Mouse (Mus musculus) left cerebral cortex, adult 8-10 months (tissue): ENCODE measurements around the gene Tlk1. TPM values are rescaled to one million over a fixed set of nuclear protein-coding genes. Genes with fewer than 3 reads are reported as not detected.

Source experiments
- DNase-seq, 2 experiments: peaks; one replicate each; pipeline ENCODE4 v3.0.0; 2022; ENCODE audit warnings: low spot score in 2 of 2
- total RNA-seq, 4 experiments: library from RNA; stranded (reverse); gene quantifications; 2 replicates each; pipeline ENCODE4 v1.2.4; 2022

Gene Tlk1
- 100 to 1,000 TPM in 1 of 4 experiments, 10 to 100 TPM in 3; 90.1 to 104 (median 97.0) TPM for total RNA-seq

DNA sequence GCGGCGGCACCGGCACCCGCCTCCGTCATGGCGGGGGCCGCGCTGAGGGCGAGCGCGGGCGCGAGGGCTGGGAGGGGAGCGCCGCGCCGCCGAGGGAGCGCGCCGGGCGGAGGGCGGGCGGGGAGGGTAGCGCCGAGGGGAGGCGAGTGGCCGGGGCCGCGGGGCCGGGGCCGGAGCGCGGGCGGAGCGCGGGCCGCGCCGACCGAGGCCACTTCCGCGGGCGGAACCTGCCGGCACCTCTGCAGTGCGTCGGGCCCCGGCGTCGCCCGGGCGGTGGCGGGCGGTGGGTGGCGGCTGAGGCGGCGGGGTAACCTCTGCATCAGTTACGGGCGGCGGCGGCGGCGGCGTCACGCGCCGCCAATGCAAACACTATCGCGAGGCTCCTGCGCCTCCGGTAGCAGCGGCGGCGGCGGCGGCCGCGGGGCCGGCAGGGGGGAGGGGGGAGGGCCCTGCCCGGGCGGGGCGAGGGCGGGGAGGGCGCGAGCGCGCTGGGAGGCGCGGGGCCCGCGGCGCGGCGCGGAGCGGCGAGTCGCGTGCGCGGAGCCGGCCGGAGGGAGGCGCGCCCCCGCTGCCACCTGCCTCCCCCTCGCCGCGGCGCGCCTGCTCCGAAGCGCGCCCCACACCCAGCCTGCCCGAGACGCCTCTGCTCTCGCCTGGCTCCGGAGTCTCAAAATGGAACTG is at the start of gene Tlk1:
TSS of gene Tlk1 (minus strand) at position 358 of the 681 bp plus-strand sequence.
- DNase-seq, result peak in 1 of 2 experiments; percentile 49

DNA sequence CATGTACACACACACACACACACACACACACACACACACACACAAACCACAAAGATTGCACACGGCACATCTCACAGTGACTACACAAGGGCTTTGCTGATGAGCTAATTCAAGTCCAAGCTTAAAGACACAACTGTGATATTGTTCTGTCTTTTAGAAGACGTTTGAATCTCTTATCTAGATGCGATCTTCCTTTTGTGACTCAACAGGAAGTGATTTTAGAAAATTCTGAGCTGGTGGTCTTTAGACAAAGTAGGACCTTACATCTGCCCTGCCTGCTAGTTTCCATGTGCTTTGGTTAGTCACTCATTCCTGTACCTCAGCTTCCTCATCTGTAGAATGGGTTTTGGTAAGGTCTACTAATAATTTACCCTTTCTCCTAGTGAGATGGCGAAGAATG is 49.6 kb upstream of the Tlk1 start:
- DNase-seq, result no peak

DNA sequence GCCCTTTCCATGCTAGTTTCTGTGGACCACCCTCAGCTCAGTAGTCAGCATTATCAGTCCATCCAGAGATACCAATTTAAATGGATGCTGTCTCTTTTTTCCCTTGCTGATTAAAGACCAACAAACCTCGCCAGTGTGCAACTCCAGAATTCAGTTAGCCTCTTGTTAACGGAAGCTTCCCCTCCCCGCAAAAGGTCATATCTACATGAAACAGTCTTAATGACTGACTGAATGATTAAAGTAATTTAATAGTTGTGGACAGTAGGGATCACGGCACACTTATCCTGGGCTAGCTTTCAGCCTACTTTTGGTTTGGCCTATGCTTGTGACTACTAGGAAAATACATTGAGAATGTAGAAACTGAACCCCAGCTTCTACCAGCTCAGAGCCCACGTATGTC is 47.6 kb upstream of the Tlk1 start:
- DNase-seq, result no peak

DNA sequence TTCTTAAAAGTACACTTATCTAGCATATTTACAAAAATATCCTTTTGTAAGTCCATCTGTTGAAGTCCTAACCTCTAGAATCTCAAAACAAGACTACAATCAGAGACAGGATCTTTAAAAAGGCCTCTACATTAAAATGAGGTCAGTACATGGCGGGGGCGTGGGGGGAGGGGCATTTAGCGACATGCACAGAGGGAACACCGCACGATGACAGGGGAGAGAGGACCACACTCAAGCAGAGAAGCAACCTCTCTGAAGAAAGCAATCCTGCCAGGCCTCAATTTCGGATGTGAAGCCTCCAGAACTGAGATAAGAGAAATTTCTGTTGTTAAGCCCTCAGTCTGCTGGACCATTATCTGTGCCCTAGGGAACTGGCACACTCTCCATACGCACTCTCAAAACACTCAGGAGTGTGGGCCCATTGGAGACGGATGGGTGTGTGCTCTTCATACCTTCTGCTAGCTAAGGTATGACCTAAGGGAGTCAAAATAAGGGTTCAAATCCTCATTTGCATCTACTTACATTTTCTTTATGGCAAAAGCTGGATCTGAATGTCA is 46.0 kb upstream of the Tlk1 start:
- DNase-seq, result no peak

DNA sequence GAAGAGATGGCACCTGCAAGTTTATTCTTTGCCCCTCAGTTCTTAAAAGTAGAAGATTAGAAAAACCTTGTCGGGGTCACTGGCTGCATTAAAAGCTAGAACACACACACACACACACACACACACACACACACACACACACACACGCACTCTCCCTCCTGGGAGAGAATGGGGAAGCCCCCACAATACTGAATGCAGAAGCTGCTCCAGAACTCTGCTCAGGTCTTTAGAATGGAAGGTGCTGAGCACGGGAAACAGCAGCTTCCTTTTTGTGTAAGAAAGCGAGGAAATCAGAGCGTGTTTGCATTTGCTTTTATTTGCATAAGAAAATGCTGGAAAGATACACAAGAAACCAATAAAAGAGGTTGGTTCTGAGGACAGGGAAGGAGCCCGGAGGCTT is 45.3 kb upstream of the Tlk1 start:
- no peak for DNase-seq

DNA sequence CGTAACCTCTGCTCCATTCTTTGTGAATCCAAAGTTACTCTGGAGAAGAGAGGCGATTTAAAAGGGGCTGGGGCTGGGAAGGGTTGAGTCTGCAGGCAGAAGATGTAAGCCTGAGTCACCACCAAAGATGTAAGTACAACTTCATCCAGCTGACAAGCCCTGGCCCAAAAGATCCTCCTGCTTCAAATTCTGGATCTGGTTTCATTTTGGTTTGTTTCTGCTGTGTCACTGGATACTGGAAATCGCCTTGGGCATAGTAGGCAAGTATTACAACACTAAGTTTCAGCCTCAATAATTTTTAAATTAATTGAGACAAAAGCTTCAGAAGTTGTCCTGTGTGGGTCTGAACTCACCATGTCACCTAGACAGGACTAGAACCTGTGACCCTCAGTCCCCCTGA is 43.6 kb upstream of the Tlk1 start:
- DNase-seq, result no peak

DNA sequence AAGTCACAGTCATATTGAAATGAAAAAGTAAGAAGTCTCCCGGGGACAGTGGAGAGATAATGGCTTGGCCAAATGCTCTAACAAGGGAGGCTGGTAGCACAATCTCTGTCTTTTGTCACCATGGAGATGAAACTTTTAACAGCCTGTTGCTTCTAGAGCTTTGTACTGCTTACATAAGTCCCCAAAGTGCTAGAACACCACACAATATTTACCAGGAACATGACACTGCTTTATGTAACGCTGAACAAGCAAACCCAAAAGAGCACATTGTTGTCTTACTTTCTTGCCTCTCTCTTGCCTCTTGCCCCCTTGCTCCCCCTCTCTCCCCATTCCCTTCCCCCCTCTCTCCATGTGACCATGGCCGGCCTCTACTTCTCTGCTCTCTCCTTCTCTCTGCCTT is 41.7 kb upstream of the Tlk1 start:
- no peak for DNase-seq

DNA sequence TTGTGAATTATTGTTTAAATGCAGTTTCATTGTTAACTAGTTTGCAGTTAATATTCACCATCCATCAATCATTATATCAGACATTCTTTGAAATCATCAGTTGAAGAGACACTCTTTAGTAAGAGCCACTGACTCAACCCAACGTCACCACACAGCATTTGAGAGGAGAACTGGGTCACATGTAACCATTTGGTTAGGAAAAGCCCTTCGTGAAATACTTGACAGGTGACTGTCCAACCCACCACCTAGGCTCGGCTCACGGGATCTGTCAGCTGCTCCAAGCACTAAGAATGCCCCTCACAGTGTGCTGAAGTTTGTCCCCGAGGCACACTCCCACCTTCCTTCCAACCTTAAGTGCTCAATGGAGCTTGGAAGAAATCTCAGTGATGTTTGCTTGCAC is 37.4 kb upstream of the Tlk1 start:
- no peak for DNase-seq

DNA sequence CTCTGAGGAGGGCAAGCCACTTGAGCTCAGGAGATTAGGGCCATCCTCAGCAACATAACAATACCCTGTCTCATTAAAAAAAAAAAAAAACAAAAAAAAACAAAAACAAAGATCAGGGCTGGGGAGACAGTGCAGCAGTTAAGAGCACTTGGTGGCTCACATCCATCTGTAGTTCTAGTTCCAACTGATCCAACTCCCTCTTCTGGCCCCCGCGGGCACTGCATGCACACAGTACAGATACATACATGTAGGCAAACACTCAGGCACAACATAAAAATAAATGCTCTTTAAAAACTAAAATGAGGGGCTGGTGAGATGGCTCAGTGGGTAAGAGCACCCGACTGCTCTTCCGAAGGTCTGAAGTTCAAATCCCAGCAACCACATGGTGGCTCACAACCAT is 34.2 kb upstream of the Tlk1 start:
- DNase-seq, result no peak

DNA sequence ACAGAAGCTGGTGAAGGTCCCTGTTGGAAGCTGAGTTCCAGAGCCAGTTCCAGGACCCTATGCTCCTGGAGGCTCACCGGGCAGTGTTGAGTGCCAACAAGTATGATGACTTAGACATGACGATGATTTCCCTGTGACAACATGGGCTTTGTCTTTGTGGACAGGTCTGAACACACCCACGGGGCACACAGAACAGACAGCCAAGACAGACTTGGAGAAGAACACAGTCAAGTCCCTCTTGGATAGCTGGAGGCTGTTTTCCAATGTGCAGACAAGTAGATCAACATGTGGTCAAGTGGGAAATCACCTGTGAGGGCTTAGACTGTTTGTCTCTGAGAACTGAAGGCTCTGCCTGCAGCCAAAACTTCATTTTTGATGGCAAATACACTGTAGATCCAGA is 31.4 kb upstream of the Tlk1 start:
- DNase-seq, result no peak

DNA sequence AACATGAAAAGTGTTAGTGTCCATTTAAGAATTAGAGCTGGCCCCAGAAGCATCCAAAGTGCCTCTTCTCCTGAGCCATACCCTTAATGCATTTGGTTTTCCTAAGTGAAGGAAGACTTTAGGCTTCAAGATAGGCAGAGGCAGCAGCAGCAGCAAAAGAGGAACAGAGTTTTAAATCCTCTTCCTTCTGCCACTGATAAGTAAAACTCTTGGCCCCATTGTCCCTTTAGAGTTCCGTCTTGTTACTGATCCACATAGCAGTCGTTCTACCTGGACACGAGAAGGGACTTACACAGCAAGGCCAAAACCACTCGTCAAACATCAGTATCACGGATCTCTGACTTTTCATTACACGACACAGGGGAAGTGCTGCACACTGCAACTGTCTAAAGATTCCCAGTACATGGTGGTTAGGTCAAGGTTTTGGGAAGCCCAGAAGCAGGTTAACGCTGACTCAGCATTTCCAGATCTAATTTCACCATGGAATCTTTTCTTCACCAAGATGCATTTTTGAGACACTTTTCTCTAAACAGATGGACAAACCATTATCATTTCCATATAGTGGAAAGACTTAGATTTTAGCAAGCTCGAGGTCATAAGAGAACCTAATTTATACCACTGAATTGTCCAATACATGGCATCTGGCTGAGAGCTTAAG is 28.8 kb upstream of the Tlk1 start:
- no peak for DNase-seq

DNA sequence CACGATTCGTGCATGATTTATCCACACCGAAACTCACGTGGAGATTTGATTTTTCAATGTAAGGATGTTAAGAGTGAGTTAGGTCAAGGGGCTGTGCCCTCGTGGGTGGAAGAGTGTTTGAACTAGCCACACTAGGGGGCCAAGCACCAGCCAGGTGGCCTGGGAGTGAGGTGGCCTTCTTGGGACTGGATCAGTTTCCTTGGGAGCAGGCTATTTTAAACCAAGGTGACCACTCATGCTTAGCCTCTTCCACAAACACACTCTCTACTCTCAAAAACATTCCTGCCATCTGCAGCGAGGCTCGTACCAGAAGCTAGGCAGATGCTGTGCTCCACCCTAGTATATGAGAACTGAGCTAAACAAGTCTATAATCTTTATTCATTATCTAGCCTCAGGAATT is 27.8 kb upstream of the Tlk1 start:
- DNase-seq, result no peak

DNA sequence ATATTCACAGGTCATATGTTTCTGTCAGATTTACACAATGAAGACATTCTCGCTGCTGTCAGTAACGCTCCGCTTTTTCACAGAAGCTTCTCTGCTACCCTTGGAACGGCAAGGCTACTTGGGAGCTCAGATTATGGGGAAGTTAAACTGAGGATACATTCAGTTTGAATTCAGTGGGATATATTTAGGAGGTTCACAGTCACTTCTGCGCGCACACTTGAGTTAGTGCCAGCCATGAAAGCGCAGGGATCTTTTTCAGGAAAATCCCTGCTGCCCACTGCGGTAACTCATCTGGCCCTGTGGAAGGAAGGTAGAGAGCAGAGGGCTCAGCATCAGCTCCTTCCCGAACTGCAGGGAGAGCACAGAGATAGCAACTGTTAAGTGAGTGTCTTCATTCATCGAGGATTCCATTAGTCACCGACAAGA is 27.3 kb upstream of the Tlk1 start:
- peak; percentile 41 to 64 for DNase-seq

DNA sequence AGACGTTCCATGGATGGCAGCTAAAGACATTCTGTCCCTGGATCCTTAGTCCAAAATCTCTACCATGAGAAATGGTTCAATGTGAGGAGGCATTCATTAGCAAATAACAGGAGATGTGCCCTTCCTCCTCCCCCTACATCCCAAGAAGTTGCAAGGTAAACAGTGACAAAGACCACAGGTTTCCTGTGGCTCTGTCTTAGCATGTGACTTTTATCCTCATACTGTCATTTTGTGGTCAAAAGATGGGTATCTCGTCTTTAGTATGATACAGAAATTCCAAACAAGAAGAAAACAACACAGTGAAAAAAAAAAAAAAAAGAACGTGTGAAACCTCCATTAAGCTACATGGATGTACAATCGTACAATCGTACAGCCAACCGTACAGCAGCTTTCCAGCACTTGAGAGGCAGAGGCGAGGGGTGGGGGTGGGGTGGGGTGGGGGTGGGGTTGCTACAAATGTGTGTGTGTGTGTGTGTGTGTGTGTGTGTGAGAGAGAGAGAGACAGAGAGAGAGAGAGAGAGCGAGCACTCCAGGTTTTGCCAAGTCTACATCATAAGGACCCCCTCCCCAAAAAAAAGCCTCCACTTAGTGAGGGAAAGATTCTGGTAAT is 26.8 kb upstream of the Tlk1 start:
- no peak for DNase-seq

DNA sequence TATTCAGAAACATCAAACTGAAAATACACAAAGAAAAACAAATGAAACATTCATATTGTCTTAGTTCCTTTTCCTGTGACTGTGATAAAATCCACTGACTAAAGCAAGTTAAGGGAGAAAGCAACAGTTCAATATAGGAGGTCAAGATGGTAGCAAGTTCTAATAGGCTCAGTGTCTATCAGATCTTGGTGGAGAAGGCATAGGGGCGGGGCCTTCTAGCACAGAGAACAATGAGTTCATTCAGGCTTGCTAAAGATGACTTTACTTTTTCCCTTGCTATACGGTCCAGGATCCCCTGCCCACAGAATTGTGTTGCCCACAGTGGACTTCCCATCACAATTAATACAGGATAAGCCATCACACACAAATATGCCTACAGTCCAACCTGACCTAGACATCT is 20.3 kb upstream of the Tlk1 start:
- no peak for DNase-seq

DNA sequence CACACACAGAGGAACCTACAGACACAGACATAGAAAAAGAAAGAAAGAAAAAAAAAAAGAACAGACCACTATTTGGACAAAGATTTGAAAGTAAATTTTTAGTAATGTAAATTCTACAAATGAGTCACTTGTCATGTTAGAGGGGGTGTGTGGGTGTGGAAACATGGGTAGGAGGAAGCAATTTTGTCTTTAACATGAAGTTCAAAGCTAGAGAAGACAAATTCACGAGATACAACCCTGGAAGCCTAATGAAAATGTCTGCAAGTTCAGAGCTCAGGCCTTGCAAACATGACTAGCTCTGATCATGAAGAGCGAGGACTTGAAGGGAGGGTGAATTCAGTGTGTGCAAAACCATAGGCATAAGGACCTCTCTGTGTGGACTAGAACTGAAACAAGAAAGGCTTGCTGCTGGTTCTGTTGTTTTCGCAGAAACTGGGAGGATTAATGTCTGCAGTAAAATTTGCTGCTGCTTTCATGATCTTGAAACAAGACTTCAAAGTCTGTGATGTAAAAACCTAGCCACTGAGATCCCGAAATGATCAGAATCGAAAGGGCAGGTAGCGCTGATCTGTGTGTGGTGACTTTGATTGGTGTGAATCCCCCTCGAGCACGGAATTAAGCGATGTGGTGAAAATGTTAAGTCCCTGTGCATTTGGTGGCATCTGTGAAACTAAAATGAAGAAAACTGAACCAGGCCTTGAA is 19.3 kb upstream of the Tlk1 start:
- no peak for DNase-seq

DNA sequence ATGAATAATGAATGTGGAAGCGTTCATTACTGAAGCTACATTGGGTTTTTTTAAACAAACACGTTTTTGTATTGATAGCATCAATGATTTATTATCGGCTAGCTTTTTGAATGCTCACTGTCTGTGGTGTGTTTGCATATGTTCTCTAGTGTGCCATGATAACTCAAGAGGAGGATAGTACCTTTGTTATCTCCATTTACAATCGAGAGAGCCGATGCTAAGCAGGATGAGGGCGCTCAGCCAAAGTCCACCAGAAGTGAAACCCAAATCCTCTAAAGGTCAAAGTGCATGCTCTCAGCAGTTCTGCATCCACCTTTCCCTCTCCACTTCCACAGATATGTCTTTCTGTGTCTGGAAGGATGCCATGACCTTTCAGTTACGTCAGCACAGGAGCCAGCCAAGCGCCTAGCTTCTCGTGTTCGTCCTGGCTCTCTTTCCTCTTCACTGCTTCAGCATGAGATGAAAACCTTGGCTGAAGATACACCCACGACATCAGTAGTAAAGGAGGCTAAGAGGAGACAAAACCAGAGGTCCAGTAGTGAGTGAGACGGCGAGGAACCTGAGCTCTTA is 16.6 kb upstream of the Tlk1 start:
- no peak for DNase-seq

DNA sequence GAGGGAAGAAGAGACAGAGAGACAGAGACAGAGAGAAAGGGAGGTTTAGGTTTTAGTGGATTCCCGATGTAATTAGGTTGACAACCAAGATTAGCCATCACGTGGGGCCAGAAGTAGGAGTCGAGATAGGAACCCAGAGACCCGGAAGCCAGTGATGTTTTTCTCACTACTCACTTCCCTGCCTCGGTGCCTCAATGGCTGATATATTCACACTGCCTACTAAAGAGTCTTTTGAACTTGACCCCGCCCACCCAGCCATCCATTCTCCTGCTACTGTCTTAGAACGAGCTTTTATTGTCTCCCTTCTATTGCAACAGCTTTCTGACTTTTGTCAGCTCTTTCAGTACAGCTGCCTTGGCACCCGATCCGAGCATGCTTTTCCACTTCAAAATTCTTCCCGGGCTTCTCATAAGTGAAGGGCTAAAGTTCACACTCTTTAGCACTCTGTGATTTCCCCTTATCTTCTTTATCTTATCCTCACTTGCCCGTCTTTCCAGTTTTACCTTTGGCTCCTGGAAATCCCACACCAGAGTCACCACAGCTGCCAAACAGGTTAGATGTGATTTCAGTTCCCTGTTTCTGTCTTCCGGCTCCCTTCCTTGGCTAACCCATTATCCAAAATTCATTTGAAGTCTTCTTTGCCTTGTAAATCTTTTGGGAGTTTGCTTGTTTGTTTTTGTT is 13.1 kb upstream of the Tlk1 start:
- DNase-seq, result no peak

DNA sequence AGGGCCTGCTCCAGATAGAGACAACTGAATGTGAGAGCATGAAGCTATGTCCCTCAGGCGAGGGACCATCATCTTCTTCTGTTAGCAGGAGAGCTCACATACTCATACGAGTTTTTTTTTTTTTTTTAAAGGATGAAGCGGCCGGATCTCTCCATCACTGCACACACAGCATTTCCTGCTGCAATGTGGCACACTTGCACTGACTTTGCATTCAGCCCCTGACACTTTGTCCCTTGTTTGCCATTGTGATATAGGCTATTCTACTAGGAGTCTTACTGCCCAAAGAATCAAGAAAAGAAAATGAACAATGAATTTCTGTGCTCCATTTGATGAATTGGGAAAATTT is 10.8 kb upstream of the Tlk1 start:
- no peak for DNase-seq

DNA sequence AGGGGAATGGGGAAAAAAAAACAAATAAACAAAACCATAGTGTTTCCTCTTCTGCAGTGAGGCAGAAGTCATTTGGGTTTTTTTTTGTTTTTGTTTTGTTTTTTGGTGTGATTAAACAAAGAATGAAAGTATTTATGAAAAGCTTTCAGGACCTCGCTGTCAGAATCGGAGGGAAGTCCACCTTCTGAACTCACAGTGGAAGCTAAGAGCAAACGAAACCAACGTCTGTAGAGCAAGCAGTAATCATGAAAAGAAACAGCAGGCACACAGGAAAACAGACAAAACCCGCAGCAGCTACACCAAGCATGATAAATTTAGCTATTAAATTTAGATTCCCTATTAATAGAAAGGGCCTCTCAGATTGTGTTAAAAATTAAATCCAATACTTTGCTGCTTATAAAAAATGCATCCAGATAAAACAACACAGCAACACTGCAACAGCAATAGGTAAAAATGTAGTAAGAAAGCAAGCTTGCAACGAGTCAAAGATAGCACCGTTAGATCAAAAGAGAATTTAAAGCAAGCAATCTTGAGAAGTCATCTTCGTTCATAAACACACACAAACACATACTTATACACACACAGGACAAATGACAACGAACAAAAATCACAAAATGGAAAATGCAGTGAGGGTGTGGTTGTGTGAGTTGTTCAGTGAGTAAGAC is 10.2 kb upstream of the Tlk1 start:
- no peak for DNase-seq

DNA sequence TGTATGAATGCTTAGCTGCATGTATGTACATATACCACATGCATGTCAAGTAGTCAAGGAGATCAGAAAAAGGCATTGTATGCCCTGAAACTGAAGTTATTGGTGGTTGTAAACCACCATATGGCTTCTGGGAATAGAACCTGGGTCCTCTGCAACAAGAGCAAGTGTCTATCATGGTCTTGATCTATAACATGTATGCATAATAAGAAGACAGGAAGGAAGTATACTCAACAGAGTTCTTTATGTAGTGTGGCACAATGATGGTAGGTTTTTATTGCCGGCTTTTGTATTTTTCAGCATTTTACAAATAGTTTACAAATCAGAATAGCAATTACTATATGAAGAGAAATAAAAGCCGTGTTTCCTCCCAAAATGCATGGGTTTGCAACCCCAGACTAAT is 9.7 kb upstream of the Tlk1 start:
- DNase-seq, result no peak
